Mouse (Mus musculus) frontal cortex, postnatal 25 days (tissue): ENCODE measurements around the gene Frmpd2.

ENCODE experiments used
- DNase-seq, 2 experiments: peaks; one replicate each; pipeline ENCODE4 v3.0.0; 2022; ENCODE audit warnings: low spot score in 2 of 2

Gene Frmpd2

DNA sequence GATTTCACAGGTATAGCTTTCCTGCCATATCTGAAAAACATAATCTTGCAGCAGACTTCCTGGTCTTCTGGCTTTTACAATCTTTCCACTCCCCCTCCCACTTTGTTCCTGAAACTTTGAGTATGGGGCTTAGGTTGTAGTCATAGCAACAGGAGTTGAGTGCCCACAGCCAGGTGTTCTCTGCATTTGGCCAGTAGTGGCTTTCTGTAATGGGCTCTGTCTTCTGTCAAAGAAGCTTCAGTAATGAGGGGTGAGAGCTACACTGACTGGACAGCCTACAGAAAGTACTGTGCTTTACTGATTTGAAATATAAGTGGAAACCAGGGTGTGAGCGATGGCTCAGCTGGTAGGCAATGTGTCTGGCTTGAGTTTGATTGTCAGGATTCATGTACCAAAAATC, 37.2 kb downstream of the Frmpd2 start:
- DNase-seq, result no peak

DNA sequence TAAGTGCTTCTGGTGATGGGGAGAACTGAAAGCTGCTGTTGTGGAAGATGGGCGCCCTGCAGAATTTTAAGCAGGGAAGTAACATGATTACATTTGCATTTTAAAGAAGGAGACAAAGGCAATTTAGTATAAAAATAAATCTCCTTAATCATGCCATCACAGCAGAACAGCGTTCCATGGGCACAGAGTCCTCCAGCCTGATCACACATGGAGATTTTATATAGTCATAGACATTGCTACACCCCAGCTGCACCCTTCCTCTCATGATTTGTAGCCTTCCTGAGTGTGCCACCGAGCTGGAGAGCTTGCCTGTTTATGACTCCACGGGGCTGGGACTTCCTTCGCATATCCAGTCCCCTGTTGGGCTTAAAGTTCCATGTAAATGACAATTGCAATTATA, 42.4 kb downstream of the Frmpd2 start:
- DNase-seq, result no peak

DNA sequence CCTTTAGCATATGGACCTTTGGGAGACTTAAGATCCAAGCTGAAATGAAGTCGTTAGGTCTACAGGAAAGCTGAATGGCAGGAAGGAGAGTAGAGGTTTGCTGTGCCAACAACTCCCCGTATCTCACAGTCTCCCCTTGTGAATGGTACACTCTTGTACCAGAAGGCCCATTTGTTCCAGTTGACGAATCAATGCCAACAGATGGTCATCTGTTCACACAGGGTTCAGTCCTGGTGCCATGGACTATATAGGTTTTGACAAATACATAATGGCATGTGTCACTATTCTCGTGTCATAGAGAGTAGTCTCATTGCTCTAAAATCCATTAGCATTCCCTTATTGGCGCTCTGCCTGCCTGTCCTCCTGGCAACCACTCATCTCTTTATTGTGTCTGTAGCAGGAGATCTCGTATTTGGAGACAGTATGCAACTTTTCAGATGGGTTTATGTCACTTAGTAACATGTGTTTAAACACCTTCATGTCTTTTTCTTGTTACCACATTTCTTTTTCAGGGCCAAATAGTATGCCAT, 43.3 kb downstream of the Frmpd2 start:
- no peak for DNase-seq

DNA sequence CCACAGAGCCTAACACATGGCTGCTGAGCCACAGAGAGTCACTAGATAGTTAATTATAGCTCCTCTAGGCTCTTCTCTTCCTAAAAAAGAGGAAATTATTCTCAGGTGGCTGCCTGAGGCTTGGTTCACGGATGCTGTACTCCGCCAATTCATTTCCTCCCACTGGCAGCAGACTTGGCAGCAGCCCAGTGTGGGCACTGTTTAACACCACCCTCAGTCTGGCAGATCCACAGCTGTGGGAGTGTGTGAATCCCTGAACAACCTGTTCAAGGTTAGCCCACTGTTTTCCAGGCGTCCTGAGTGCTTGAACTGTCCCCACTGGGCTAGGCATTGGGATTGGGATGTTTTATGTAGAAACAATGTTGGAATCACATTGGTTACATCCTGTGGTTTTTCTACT, 50.0 kb downstream of the Frmpd2 start:
- DNase-seq, result peak; percentile 68 to 73

DNA sequence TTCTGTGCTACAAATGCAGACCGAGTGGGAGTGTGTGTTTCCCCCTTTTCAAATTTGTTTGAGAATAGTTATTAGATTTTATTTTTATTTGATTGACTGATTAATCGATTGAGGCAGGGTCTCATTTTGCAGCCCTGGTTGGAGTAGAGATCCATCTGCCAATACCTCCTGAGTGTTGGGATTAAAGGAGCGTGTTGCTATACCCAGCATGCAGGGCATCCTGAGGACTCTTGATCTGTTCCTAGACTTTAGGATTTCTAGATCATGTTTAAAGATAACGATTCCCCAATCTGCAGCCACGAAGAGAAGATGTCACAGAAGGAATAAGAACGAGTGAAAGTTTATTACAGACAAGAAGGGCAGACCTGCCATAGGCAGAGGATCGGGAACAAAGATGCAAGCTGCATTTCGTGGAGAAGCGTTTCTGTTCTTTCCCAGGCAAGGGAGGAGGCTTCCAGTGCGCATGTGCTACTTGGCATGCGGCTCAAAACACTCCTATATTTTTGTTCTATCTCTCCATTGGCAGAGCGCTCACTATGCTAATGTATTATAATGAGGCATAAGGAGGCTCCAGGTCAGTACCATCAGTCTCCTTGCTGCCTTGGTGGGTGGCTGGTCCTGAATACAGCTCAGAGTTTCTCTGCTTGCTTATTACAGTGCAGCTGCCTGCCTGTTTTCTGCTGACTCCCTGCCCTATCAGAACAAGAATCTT, 53.9 kb downstream of the Frmpd2 start:
- no peak for DNase-seq

DNA sequence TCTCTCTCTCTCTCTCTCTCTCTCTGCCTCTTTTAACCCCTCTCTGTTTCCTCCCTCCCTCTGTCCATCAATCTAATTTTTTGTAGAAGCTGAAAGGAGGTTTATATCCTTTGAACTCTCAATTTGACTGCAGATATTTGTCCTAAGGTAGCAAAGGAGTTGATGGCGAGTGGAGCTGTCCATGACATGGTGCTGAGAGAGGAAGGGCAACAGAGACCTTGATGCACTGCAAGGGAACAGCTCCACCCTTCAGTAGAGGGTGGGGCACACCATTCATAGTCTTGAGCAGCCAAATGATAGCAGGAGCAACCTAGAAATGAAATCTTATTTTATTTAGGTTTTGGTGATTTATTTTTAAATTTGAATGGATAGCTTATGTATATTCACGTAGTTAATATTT, 55.1 kb downstream of the Frmpd2 start:
- no peak for DNase-seq

DNA sequence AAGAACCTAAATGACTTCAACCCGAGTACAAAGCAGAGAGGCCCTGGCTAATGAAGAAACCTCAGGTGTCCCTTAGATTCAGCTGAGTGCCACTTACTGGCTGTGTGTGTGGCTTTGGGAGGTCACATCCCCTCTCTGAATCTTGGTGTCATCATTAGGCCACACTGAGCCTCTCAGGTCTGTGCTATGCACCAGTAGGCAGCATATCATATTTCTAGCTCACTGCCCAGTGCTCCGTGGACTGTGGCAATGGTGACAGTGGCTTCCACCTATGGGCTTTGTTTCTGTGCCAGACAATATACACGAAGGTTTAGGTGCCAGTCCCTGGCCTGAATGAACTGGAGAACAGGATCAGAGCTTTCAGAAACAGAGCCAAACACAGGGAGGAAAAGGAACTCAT, 56.4 kb downstream of the Frmpd2 start:
- DNase-seq, result no peak

DNA sequence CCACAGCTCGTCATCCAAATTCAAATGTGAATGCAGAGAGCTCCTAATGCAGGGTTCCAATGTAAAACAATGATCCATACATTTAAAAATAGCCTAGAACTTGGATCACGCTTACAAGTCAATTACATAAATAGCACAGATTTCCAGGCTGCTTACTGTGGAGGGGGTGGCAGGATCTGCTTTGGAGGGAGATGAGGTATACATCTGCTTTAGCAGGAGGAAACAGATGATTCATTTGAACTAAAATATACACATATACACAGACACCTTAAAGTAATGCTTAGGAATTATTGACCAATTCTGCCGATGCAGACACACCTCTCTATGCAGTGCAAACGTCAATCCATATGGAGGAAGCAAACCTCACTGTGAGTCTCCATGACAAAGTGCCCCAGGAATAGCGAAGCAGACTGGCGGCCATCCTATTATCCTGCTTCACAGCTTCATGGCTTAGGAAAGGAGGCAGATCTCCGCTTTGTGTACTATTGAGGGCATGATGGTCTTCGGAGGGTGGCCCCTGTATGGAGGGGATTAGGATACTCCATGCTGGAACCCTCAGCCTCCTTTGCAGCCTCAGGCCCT, 59.9 kb downstream of the Frmpd2 start:
- DNase-seq, result peak in 1 of 2 experiments; percentile 24

DNA sequence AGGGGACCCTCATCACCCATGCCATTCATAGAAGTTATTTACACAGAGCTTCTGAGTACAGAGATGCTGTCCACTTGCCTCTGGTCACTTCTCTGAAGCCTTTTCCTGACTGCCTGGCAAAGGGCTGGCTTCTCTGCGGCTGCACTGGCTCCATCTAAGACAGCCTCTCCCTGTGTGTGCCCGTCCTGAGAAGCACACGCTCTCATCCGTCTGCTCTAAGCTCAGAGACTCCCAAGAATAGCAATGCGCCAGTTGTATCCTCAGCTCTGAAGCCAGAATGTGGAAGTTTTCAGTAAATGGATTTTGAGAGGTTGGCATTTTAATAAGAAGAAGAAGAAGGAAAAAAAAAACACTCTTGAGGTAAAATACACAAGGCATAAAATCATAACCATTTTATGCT, 61.3 kb downstream of the Frmpd2 start:
- DNase-seq, result peak in 1 of 2 experiments; percentile 24

DNA sequence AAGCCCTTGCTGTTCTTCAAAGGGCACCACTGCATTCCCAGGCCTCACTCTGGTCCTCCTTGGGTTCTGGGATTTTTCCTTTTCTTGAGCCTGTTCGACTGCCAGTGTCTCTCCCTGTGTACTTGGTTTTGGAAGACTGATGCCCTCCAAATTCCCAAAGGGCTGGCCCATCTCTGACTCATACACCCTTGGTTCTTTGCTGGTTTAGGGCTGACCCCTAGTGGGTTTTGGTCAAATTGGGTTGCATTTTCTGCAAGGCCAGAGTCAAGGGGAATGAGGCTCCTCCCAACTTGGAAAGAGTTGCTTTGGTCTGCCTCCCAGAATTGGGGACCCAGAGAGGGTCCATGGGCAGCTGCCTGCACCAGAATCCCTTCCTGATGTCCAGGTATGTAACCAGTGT, 62.0 kb downstream of the Frmpd2 start:
- no peak for DNase-seq

DNA sequence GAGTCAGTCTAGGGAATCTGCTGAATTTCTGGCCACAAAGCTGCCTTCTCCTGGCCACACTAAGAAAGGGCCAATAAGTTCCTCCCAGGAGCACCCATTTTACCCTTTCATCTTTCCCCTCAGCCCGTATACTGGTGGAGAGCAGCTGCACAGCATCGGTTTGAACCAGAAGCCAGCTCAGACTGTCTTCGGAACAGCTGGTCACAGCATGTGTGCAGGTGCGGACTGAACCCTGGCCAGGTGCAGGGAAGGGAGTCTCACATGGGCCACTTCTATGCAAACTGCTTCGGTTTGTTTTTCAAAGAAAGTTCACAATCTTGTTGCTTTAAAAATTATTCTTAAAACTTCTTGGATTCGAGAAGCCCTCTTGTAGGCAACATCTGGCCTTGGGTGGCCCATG, 63.8 kb downstream of the Frmpd2 start:
- DNase-seq, result no peak

DNA sequence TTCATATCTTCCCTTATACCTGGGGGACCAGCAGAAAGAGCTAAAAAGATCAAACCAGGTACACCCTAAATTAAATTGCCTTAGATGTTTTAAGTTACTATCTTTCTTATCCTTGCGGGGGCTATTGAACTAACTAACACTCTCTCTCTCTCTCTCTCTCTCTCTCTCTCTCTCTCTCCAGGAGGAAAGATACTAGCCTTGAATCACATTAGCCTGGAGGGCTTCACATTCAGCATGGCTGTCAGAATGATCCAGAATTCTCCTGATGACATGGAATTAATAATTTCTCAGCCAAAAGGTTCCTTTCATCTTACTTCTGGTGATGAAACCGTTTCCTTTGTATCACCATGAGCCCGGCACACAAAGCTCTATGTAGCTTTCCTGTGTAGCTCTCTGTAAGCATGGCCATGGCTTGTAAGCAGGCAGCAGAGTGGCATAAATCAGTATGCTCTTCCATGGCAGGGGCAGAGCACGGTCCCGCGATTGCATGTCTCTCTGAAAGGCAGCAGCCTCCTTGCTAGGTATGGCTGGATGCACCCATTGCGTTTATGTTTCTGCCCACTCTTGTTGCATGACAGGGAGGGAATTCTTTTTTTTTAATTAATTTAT, 68.2 kb downstream of the Frmpd2 start:
- DNase-seq, result peak in 1 of 2 experiments; percentile 0

DNA sequence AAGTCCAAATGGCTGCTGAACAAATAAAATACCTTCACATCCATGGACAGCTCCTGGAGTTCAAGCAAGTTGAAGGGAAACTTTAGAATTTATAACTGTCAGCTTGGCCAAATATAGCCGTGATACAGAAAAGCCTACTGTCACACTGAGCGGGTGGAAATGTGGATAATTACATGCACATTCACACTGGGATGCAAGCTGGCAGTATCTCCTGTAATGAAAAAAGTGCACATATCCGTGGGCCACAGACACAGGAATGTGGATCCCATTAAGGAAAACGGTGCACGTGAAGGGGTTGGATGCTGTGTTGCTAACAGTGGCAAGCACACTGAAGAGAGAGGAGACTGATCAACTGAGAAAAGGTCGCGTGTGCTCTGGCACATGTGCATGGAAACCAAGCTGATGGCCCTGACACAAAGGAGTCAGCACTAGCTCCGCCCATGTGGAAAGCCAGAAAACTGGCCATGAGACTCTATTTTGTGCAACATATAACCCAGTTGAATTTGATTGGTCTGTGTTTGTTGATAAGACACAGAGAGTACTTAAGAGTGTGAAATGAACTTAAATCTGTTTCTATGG, 74.2 kb downstream of the Frmpd2 start:
- no peak for DNase-seq

DNA sequence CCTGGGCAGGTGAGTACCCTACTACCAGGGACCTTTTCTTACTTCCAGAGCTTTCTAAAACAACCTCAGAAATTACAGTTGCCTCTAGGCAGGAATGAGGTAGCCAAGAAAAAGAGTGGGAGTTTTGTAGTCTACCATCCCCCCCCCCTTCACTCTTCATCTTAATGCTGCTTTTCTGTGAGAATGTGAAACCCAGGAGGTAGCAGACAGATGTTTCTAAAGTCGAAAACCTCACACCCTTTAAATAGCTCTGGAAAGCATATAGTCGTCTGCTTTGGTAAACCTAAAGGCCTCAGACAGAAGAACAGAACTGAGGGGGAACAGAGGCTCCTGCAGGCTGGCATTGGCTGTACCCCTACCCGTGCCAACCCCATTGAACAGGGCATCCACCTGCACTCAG, 77.2 kb downstream of the Frmpd2 start:
- no peak for DNase-seq

DNA sequence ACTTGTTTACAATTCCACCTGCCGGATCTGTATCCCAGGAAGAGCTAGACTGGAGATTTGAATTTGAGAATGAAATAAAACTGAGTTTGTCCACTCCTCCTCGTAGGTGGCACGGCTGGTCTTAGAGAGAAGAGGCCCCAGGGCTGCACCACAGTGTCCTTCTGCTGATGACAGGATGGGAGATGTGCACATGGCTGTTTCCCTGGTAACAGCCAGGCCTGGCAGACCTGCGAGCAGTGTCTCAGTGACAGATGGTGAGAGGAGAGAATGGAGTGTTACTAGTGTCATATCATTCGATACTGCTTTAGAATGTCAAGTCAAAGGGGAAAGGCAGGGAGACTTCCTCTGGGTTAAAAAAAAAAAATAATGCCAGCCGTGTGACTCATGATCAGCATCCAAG, 78.4 kb downstream of the Frmpd2 start:
- no peak for DNase-seq

DNA sequence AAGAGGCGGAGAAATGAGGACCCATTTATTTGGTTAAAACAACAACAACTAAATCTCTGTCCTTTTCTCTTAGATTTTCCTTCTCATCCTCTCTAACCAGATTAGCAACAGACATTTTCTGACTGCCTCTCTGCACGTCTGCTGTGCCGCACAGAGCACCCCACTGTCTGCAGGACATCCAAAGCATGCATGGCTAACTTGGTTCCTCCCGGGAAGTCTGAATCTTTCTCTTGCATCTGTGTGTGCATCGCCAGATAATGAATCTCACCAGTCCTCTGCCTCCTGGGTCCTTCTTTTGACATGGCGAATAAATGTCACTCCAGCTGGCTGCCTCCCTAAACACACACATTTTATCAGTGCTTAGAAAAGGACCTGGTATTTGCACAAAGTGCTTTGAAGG, 99.2 kb downstream of the Frmpd2 start:
- no peak for DNase-seq

DNA sequence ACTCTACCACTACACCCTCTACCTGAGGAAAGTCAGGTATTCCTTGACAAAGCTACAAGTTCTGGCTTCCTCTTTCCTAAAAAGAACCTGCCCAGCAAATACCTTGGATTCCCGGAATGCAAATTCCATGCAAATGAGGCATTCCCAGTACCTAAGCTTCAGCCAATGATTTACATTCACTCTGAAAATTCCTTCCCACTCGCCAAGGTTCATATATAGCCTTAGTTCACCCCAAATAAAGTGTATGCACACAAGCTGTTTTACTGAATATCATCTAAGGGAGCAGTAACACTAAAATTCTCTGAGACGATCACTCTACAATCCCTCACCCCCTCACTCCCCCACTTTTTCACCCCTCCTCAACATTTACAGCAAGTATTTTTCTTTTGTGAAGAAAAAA, 102.1 kb downstream of the Frmpd2 start:
- no peak for DNase-seq

DNA sequence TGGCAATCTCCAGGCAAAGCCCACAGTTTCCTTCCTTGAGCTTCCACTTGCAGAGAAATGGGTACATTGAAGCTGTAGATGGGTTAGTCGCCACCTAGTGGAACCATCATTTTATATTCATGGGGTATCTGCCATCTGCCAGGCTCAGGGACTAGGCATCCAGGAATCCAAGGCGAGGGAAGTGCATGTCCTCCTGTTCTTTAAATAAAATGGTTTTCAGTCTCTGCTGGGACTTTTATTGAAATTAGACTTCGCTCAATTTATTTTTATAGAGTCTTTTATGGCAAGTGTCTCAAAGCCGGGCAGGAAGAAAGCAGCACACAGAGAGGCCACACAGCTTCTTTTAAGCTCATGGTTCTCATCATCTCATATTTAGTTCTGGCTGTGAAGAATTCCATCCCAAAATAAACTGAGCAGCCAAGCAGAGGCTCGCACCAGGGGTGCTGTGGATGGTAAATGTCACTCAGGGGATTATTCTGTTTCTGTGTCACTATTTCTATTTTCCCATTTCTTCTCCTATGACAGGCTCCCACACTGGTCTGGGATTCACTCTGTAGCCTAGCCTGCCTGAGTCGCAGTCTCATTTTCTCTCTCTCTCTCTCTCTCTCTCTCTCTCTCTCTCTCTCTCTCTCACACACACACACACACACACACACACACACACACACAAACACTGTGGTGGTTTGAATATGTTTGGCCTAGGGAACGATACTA, 108.4 kb downstream of the Frmpd2 start:
- DNase-seq, result no peak

DNA sequence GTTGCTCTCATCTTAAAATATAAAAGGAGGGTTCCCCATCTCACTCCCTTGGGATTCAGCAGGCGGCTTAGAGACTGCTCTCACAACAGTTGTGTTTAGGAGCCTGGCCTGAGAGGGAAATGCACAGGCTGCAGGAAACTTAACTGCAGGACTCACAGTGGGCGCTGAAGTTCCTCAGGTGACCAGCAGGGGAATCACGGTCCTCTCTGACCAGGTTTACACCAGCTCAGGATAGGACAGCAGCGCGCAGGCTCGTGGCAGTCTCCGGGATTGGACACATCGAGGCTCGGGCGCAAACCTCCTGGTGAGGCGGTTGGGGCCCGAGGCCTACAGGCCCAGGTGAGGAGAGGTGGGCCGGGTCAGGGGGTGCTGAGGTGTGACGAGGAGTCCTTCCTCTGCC, 117.5 kb downstream of the Frmpd2 start, which contains the start of gene Ptpn20:
TSS of gene Ptpn20 (plus strand) at position 257 of the 400 bp plus-strand sequence.
- DNase-seq, result no peak

DNA sequence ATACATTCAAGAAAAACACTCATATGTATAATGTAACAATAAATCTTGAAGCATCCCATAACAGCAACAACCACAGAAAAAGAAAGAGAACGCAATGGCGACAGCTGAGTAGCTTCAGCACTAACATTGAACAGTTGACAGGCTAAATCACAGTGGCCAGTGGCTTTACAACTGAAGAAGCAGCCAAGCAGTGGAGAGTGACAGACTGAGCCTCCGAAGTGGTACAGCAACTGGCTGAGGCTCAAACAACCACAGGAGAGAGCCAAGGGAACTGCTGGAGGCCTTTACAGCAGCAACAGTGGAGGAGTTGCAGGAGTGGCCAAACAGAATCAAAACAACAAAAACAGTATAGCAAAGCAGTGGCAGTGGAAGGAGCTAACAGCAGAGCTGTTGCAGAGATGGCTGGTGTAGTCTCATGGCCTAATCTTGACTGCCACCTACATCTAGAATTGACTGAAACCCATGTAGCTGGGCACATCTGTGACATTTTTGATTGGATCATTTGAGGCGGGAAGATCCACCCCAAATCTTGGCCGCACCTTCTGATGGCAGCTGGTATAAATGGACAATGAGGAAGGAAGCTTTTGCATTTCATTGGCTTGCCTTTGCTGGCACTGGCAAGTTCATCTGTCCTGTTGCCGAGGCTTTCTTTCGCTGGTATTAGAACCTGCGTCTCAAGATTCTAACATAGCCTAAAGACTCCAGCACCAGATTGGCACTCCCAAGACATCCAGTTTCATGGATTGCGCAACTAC, 127.1 kb downstream of the Frmpd2 start:
- no peak for DNase-seq

DNA sequence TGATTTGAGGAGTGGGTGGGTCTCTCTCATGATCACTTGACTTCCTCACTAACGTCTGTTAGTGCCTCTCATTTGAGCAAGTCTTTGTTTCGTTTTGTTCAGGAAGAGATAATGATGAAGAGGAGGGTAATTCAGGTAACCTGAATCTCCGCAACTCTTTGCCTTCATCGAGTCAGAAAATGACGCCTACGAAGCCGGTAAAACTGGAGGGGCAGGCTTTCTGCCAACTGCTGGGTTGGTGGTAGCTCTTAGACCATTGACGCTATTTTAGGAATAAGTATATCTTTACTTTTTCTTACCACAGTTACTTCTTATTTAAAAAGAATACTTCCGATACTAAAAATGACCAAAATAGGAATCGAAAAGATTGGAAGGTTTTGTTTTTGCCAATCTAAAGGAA, 135.9 kb downstream of the Frmpd2 start:
- DNase-seq, result no peak
